Mouse (Mus musculus) gastrocnemius, postnatal 25 days (tissue): ENCODE data around the gene Erc2. TPM values are rescaled to one million over a fixed set of nuclear protein-coding genes. Genes with fewer than 3 reads are reported as not detected.

Experiments used
- DNase-seq: peaks from one replicate; pipeline ENCODE4 v3.0.0; 2022
- total RNA-seq, 2 experiments: library from RNA; stranded (reverse); gene quantifications; 1 replicate in 1 of 2; 2 replicates in 1 of 2; pipeline ENCODE4 v1.2.3; 2021

The Erc2 gene
- total RNA-seq, 2 experiments from 2014 or later: 0.56 to 0.87 TPM

GRCm38 (mm10) chr14:27835351-27835750 is 213.1 kb downstream of the Erc2 start:
- DNase-seq: no peak

- DNase-seq: no peak
These were observed 215.4 kb downstream of the Erc2 start for GRCm38 (mm10) chr14:27837601-27838105.

GRCm38 (mm10) chr14:27840120-27840519 is 217.9 kb downstream of the Erc2 start:
- DNase-seq: no peak

- no peak for DNase-seq
These were observed 224.6 kb downstream of the Erc2 start for GRCm38 (mm10) chr14:27846875-27847274.

- no peak for DNase-seq
These were observed 225.1 kb downstream of the Erc2 start for GRCm38 (mm10) chr14:27847291-27847690.

GRCm38 (mm10) chr14:27851231-27851630 is 229.0 kb downstream of the Erc2 start:
- no peak for DNase-seq

GRCm38 (mm10) chr14:27852606-27853005 is 230.4 kb downstream of the Erc2 start:
- DNase-seq: no peak

- DNase-seq: no peak
These were observed 238.3 kb downstream of the Erc2 start for GRCm38 (mm10) chr14:27860371-27861046.

- no peak for DNase-seq
These were observed 240.1 kb downstream of the Erc2 start for GRCm38 (mm10) chr14:27862299-27862698.

GRCm38 (mm10) chr14:27867386-27867785 is 245.2 kb downstream of the Erc2 start:
- DNase-seq: no peak

- no peak for DNase-seq
These were observed 251.4 kb downstream of the Erc2 start for GRCm38 (mm10) chr14:27873619-27874018.

GRCm38 (mm10) chr14:27875991-27876411 is 253.8 kb downstream of the Erc2 start:
- DNase-seq: no peak

GRCm38 (mm10) chr14:27881972-27882371 is 259.7 kb downstream of the Erc2 start:
- no peak for DNase-seq

- DNase-seq: peak; percentile 4
These were observed 264.1 kb downstream of the Erc2 start for GRCm38 (mm10) chr14:27886337-27886736.

GRCm38 (mm10) chr14:27887488-27887887 is 265.3 kb downstream of the Erc2 start:
- no peak for DNase-seq

GRCm38 (mm10) chr14:27889650-27890049 is 267.4 kb downstream of the Erc2 start:
- no peak for DNase-seq

- no peak for DNase-seq
These were observed 270.2 kb downstream of the Erc2 start for GRCm38 (mm10) chr14:27892416-27892815.

- no peak for DNase-seq
These were observed 279.5 kb downstream of the Erc2 start for GRCm38 (mm10) chr14:27901772-27902171.

- DNase-seq: no peak
These were observed 299.6 kb downstream of the Erc2 start for GRCm38 (mm10) chr14:27921656-27922373.

GRCm38 (mm10) chr14:27927369-27927768 is 305.1 kb downstream of the Erc2 start:
- DNase-seq: no peak

GRCm38 (mm10) chr14:27933533-27933932 is 311.3 kb downstream of the Erc2 start:
- DNase-seq: no peak

- no peak for DNase-seq
These were observed 313.5 kb downstream of the Erc2 start for GRCm38 (mm10) chr14:27935714-27936113.

- no peak for DNase-seq
These were observed 315.7 kb downstream of the Erc2 start for GRCm38 (mm10) chr14:27937922-27938321.

- no peak for DNase-seq
These were observed 323.0 kb downstream of the Erc2 start for GRCm38 (mm10) chr14:27945276-27945675.
